Mouse (Mus musculus): Measurements from ENCODE around the gene Rgcc. TPM values are rescaled to one million over a fixed set of nuclear protein-coding genes. Genes with fewer than 3 reads are reported as not detected.

Gene Rgcc
- polyA plus RNA-seq, 1 experiment from 2014 or later, result 54.8 TPM

- H3K27ac ChIP-seq (ENCODE audit: low read depth, low read length), result no peak overlapping the region
- no peak for TF ChIP-seq CTCF (IDR thresholded peaks at IDR 0.05; ENCODE audit: low read depth)
- no peak overlapping the region for H3K4me3 ChIP-seq (ENCODE audit: low read depth, low read length)
- H3K9ac ChIP-seq (ENCODE audit: low read depth, low read length), result 0 out of 2 replicates have a peak overlapping the region, but pooled peaks have one; percentile 1
- WGBS, result 72% methylated on average over 7 of the region's 7 CpGs
- no peaks in the 10 kb centered on the region for H3K36me3 ChIP-seq (ENCODE audit: control insufficient read depth, insufficient read depth)
- H3K4me2 ChIP-seq (replicated peaks; ENCODE audit: low read depth), result peak overlapping the region; percentile 21
- H3K4me1 ChIP-seq (replicated peaks; ENCODE audit: control insufficient read depth, insufficient read depth, low read length), result peaks cover 5% of the 10 kb centered on the region; the same call in 1 of the 2 replicates
- no peak for ATAC-seq
- H3K27me3 ChIP-seq (replicated peaks; ENCODE audit: control insufficient read depth, insufficient read depth, low read length), result no peaks in the 10 kb centered on the region
- H3K9me3 ChIP-seq (ENCODE audit: control insufficient read depth), result no peaks in the 10 kb centered on the region
Measured at GRCm38 (mm10) chr14:79298314-79298992, 3.0 kb downstream of the Rgcc start.

DNA sequence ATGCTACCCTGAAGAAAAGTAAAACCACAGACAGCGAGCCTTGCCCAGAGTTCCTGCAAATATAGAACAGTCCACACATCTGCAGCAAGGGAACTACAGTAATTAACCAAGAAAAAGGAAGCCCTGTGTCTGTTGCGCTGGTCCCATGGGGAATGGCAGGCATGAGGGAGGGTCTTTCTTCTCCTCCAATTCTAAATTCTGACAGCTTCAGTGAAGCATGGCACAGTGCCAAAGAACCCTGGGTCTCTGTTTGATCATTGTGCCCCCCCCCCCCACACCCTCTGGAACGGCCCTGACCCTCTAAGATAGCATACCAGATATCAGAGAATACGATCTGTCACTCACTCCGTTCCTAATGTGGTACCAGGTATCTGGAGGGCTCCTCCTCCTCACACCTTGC, 4.6 kb downstream of the Rgcc start:
- no peak for ATAC-seq
- Histone ChIP-seq H3K4me1 (replicated peaks; ENCODE audit: control insufficient read depth, insufficient read depth, low read length) (peaks cover 5% of the 10 kb centered on the region; the same call in 1 of the 2 replicates), H3K4me2 (replicated peaks; ENCODE audit: low read depth) (no peak overlapping the region), H3K27ac (ENCODE audit: low read depth, low read length) (no peak overlapping the region), H3K9ac (ENCODE audit: low read depth, low read length) (no peak overlapping the region), H3K27me3 (replicated peaks; ENCODE audit: control insufficient read depth, insufficient read depth, low read length) (no peaks in the 10 kb centered on the region), H3K36me3 (ENCODE audit: control insufficient read depth, insufficient read depth) (peaks cover 4% of the 10 kb centered on the region; the same call in 1 of the 2 replicates), H3K4me3 (ENCODE audit: low read depth, low read length) (no peak overlapping the region), H3K9me3 (ENCODE audit: control insufficient read depth) (no peaks in the 10 kb centered on the region)
- TF ChIP-seq CTCF (IDR thresholded peaks at IDR 0.05; ENCODE audit: low read depth), result no peak
- 54% methylated on average over 5 of the region's 5 CpGs for WGBS

GRCm38 (mm10) chr14:79296201-79296600, 5.2 kb downstream of the Rgcc start:
- H3K4me2 ChIP-seq (replicated peaks; ENCODE audit: low read depth), result no peak overlapping the region
- H3K27ac ChIP-seq (ENCODE audit: low read depth, low read length), result no peak overlapping the region
- no peak overlapping the region for H3K9ac ChIP-seq (ENCODE audit: low read depth, low read length)
- ATAC-seq, result no peak
- TF ChIP-seq CTCF (IDR thresholded peaks at IDR 0.05; ENCODE audit: low read depth), result no peak
- no peaks in the 10 kb centered on the region for H3K9me3 ChIP-seq (ENCODE audit: control insufficient read depth)
- no peak overlapping the region for H3K4me3 ChIP-seq (ENCODE audit: low read depth, low read length)
- 83% methylated on average over 7 of the region's 7 CpGs for WGBS
- no peaks in the 10 kb centered on the region for H3K27me3 ChIP-seq (replicated peaks; ENCODE audit: control insufficient read depth, insufficient read depth, low read length)
- peaks cover 5% of the 10 kb centered on the region; the same call in 1 of the 2 replicates for H3K4me1 ChIP-seq (replicated peaks; ENCODE audit: control insufficient read depth, insufficient read depth, low read length)
- peaks cover 4% of the 10 kb centered on the region; the same call in 1 of the 2 replicates for H3K36me3 ChIP-seq (ENCODE audit: control insufficient read depth, insufficient read depth)

DNA sequence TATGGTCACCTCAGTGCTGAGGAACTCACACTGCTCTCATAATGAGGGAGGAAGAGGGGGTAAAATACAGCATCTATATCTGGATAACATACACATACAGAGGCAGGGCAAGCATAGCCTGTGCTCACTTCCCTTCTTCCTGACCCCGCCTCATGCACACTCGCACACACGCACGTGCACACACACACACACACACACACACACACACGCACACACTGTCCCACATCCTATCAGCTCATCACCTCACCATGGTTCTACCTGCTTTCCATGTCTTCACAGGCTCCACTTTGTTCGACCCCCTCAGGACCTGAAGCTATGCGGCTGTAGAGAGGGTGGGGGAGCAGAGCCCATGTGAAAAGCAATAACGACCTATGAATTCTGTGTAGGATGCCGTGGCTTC, 5.9 kb downstream of the Rgcc start:
- Histone ChIP-seq H3K36me3 (ENCODE audit: control insufficient read depth, insufficient read depth) (peaks cover 4% of the 10 kb centered on the region; the same call in 1 of the 2 replicates), H3K27me3 (replicated peaks; ENCODE audit: control insufficient read depth, insufficient read depth, low read length) (no peaks in the 10 kb centered on the region), H3K4me2 (replicated peaks; ENCODE audit: low read depth) (no peak overlapping the region), H3K27ac (ENCODE audit: low read depth, low read length) (no peak overlapping the region), H3K9ac (ENCODE audit: low read depth, low read length) (no peak overlapping the region), H3K9me3 (ENCODE audit: control insufficient read depth) (no peaks in the 10 kb centered on the region), H3K4me1 (replicated peaks; ENCODE audit: control insufficient read depth, insufficient read depth, low read length) (no peaks in the 10 kb centered on the region), H3K4me3 (ENCODE audit: low read depth, low read length) (no peak overlapping the region)
- no peak for TF ChIP-seq CTCF (IDR thresholded peaks at IDR 0.05; ENCODE audit: low read depth)
- WGBS, result 88% methylated on average over 9 of the region's 9 CpGs
- no peak for ATAC-seq

- 42% methylated on average over 5 of the region's 5 CpGs for WGBS
Measured at GRCm38 (mm10) chr14:79294950-79295349, 6.5 kb downstream of the Rgcc start.

GRCm38 (mm10) chr14:79294051-79294814, 7.2 kb downstream of the Rgcc start:
- WGBS, result 76% methylated on average over 8 of the region's 8 CpGs
- H3K4me2 ChIP-seq (replicated peaks; ENCODE audit: low read depth), result no peak overlapping the region

More at GRCm38 (mm10) chr14:79294950-79295349, 6.5 kb downstream of the Rgcc start:
- no peak overlapping the region for H3K4me3 ChIP-seq (ENCODE audit: low read depth, low read length)
- H3K4me2 ChIP-seq (replicated peaks; ENCODE audit: low read depth), result no peak overlapping the region
- H3K27ac ChIP-seq (ENCODE audit: low read depth, low read length), result no peak overlapping the region
- no peaks in the 10 kb centered on the region; the same call in 1 of the 2 replicates for H3K4me1 ChIP-seq (replicated peaks; ENCODE audit: control insufficient read depth, insufficient read depth, low read length)
- H3K9me3 ChIP-seq (ENCODE audit: control insufficient read depth), result no peaks in the 10 kb centered on the region
- TF ChIP-seq CTCF (IDR thresholded peaks at IDR 0.05; ENCODE audit: low read depth), result no peak
- H3K9ac ChIP-seq (ENCODE audit: low read depth, low read length), result no peak overlapping the region
- H3K27me3 ChIP-seq (replicated peaks; ENCODE audit: control insufficient read depth, insufficient read depth, low read length), result no peaks in the 10 kb centered on the region
- peaks cover 4% of the 10 kb centered on the region; the same call in 1 of the 2 replicates for H3K36me3 ChIP-seq (ENCODE audit: control insufficient read depth, insufficient read depth)
- no peak for ATAC-seq

More at GRCm38 (mm10) chr14:79294051-79294814, 7.2 kb downstream of the Rgcc start:
- H3K36me3 ChIP-seq (ENCODE audit: control insufficient read depth, insufficient read depth), result peaks cover 4% of the 10 kb centered on the region; the same call in 1 of the 2 replicates
- no peaks in the 10 kb centered on the region; the same call in 1 of the 2 replicates for H3K4me1 ChIP-seq (replicated peaks; ENCODE audit: control insufficient read depth, insufficient read depth, low read length)
- H3K9ac ChIP-seq (ENCODE audit: low read depth, low read length), result no peak overlapping the region
- no peaks in the 10 kb centered on the region for H3K9me3 ChIP-seq (ENCODE audit: control insufficient read depth)
- no peak for TF ChIP-seq CTCF (IDR thresholded peaks at IDR 0.05; ENCODE audit: low read depth)
- H3K27me3 ChIP-seq (replicated peaks; ENCODE audit: control insufficient read depth, insufficient read depth, low read length), result no peaks in the 10 kb centered on the region
- no peak overlapping the region for H3K4me3 ChIP-seq (ENCODE audit: low read depth, low read length)
- no peak overlapping the region for H3K27ac ChIP-seq (ENCODE audit: low read depth, low read length)
- no peak for ATAC-seq

Data from intestine, postnatal 0 days (tissue).